Mouse (Mus musculus) hindbrain, embryonic 10.5 days (tissue): ENCODE data around the gene Zbed6. TPM values are rescaled to one million over a fixed set of nuclear protein-coding genes. Genes with fewer than 3 reads are reported as not detected.
"Not testable (repeated sequence)": the region's sequence is repeated elsewhere in the genome, so short reads cannot be mapped to it uniquely, and the experiment has no call there.

ENCODE experiments used
- DNase-seq: peaks from one replicate; pipeline ENCODE4 v3.0.0-alpha.2; 2017; ENCODE audit warnings: low spot score
- H3K27ac ChIP-seq: fragments of 300-500 bp; sonication (generic); 2 replicates; pipeline ENCODE4 v1.5.1; 2016; ENCODE audit warnings: mild to moderate bottlenecking, moderate library complexity
- H3K27me3 ChIP-seq: fragments of 300-500 bp; sonication (generic); 2 replicates; pipeline ENCODE4 v1.6.1; 2016; ENCODE audit warnings: mild to moderate bottlenecking; ENCODE audit not compliant: poor library complexity, insufficient read depth, severe bottlenecking
- H3K36me3 ChIP-seq: fragments of 300-500 bp; sonication (generic); 2 replicates; pipeline ENCODE4 v1.6.1; 2016; ENCODE audit warnings: mild to moderate bottlenecking, moderate library complexity
- H3K4me1 ChIP-seq: fragments of 300-500 bp; sonication (generic); replicated peaks from 2 replicates; pipeline ENCODE4 v1.6.1; 2016; ENCODE audit warnings: mild to moderate bottlenecking
- H3K4me3 ChIP-seq: fragments of 300-500 bp; sonication (generic); 2 replicates; pipeline ENCODE4 v1.5.1; 2016; ENCODE audit warnings: mild to moderate bottlenecking, moderate library complexity
- H3K9me3 ChIP-seq: fragments of 300-500 bp; sonication (generic); 2 replicates; pipeline ENCODE4 v1.6.1; 2016; ENCODE audit warnings: mild to moderate bottlenecking, moderate library complexity
- WGBS: fragments of 180-500 bp; shearing (Covaris S2); methylation state at CpG from one replicate; pipeline ENCODE4 v1.1.7; 2016; 5-methylcytosine and 5-hydroxymethylcytosine counted together
- polyA plus RNA-seq: library from polyadenylated mRNA; unstranded; fragments of >200 nt; fragmentation: Nextera tagmentation; extraction: Ambion mirVana; gene quantifications from 2 replicates; pipeline ENCODE4 v1.2.1, GENCODE M21; 2016

The Zbed6 gene
- not detected in 2 replicates for polyA plus RNA-seq

DNA sequence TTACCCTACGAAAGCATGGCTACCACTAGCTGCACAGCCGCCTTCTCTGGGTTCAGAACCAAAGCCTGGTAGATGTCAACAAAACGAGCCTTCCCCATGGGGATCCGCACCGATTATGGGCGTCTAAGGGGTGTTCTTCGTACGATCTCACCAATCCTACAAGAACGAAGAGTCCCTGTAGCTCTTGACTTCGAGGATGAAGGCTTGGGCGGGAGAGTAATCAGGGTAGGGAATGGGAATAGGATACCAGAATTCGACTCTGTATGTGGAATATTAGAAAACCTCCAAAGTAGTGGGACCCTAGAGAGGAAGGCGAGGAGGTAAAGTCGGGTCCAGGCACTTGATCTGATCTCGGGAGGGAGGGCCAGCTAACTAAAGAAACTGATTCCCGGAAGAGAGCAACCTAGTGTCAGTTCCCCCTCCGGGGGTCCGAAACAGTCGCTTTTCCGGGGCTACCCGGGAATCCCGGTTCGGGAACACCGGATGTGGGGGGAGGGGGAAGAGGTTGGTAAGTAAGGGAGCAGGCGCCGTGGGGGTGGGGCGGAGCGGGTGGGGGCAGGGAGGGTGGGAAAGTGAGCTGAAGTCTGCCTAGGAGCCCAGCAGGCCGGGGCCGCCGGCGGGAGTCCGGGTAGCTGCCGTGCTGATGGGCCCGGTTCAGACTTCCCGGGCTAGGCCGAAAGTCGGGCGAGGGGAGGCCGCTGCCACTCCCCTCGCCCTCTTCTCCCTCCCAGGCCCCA, at the start of gene Zbed6:
TSS of gene Zbed6 (minus strand) at position 420 of the 737 bp plus-strand sequence.
- Histone ChIP-seq H3K27me3 (no peaks in the 10 kb centered on the region), H3K9me3 (no peaks in the 10 kb centered on the region), H3K4me3 (peak within 1 kb of the TSS; percentile 90), H3K27ac (peak within 1 kb of the TSS; percentile 97), H3K36me3 (peaks cover 40% of the 10 kb centered on the region), H3K4me1 (peaks cover 37% of the 10 kb centered on the region)
- DNase-seq, result peak; percentile 82
- 2% methylated on average over 41 of the region's 41 CpGs for WGBS

DNA sequence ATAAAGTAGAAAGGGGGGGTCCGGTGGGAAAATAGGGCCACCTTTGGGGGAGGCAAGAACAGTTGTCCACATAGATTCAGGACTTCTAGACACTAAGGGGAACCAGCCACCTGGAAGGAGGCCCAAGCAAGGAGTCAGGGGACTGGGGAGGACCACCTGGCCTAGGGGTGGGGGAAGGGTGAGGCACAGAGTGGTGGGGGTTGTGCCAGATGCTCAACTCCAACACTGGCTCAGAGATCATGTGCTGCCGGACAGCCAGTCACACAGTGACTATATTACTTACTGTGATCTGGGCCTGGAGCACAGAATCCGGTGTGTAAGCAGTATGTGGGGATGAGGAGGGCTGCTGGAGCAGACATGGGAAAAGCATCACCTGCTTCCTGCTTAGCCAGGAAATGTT, 48.6 kb upstream of the Zbed6 start:
- no peak for DNase-seq
- WGBS, result 80% methylated on average over 3 of the region's 3 CpGs
- peaks cover 38% of the 10 kb centered on the region for H3K4me1 ChIP-seq
- H3K27me3 ChIP-seq, result no peaks in the 10 kb centered on the region
- H3K36me3 ChIP-seq, result peaks cover 7% of the 10 kb centered on the region; the same call in 1 of the 2 replicates
- H3K4me3 ChIP-seq, result no peak overlapping the region
- H3K27ac ChIP-seq, result no peak overlapping the region
- H3K9me3 ChIP-seq, result no peaks in the 10 kb centered on the region

DNA sequence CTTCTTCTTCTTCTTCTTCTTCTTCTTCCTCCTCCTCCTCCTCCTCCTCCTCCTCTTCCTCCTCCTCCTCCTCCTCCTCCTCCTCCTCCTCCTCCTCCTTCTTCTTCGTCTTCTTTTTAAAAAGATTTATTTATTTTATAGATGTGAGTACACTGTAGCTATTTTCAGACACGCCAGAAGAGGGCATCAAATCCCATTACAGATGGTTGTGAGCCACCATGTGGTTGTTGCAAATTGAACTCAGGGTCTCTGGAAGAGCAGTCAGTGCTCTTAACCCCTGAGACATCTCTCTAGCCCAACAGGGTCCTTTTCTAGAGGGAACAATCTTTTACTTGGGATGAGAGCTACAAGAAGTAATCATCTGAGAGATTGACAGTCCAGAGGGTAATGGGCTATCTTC, 41.1 kb upstream of the Zbed6 start:
- H3K36me3 ChIP-seq, H3K9me3 ChIP-seq, H3K27ac ChIP-seq, H3K4me1 ChIP-seq, H3K27me3 ChIP-seq, DNase-seq, H3K4me3 ChIP-seq: not testable (repeated sequence)
- WGBS, result 19% methylated on average over 1 of the region's 2 CpGs

DNA sequence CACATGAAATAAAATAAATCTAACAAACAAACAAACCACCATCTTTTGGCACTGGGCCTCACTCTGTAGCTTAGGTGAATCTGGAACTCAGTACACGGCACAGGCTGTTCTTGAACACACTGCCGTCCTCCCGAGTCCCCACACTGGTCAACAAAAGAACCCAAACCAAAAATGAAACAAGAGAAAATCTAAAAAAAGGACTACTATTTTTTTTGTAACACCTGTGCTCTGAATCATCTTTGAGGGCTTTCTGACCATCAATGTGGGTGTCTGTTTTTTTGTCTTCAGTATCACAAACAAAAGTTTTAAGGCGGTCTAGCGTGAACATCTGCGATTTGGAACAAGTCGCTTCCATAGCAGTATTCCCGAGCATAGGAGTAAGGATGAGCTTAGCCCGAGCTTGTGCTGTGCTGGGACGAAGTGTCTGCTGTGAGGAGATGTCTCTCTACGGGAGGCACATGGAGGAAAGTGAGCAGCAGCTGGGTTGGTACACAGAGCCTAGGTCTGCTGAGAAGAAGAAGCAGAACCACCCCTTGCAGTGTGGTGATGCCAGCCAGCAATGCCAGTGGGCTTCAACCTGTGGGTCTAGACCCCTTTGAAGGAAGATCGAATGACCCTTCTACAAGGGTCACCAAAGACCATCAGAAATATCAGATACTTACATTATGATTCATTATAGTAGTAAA, 37.4 kb upstream of the Zbed6 start:
- WGBS, result 93% methylated on average over 12 of the region's 12 CpGs

DNA sequence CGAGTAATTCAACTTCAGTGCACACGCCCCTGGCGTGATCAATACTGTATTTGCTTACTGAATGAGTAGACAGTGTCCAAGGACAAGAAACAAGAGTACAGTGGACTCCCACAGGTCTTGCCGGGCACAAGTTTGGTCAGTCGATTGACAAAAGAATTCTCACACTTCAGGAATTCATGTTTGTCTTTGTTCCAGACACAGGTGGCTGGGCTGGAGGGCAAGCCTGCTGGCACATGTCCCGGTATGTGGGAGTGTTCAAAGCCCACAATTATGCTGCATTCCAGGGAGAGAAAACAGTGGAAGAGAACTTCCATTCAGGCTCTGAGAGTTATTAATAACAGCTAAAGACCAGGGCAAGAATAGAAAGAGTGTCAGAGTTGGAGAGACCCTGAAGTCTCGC, 35.2 kb upstream of the Zbed6 start:
- whole genome bisulfite sequencing, result 26% methylated on average over 7 of the region's 7 CpGs
- Histone ChIP-seq H3K4me3 (no peak overlapping the region), H3K36me3 (no peaks in the 10 kb centered on the region), H3K27me3 (no peaks in the 10 kb centered on the region), H3K4me1 (peaks cover 37% of the 10 kb centered on the region), H3K9me3 (no peaks in the 10 kb centered on the region), H3K27ac (peak overlapping the region; percentile 76)
- DNase-seq, result no peak

More for the DNA sequence above, 37.4 kb upstream of the Zbed6 start:
- Histone ChIP-seq H3K27ac (no peak overlapping the region), H3K36me3 (no peaks in the 10 kb centered on the region), H3K4me3 (no peak overlapping the region), H3K4me1 (peaks cover 33% of the 10 kb centered on the region), H3K9me3 (no peaks in the 10 kb centered on the region), H3K27me3 (no peaks in the 10 kb centered on the region)
- DNase-seq, result no peak

DNA sequence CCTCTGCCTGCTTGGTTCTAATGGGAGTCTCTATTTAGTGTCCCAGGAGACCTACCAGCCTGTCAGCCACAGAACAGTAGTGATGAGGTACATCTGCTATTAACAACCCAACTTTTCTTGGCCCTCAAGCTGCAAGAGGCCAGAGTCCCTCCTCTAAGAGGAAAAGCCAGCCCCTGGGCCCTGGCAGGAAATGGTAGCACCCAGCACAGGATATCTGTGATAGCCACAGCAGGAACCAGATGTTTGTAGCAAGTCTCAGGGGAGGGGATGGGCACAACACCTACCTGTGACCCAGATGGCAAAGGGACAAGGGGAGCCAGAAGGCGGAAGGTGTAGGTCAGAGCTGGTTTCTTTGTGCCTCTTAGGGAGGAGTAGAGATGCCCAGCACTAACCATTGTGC, 34.2 kb upstream of the Zbed6 start:
- WGBS, result 83% methylated on average over 1 of the region's 1 CpGs
- Histone ChIP-seq H3K4me3 (no peak overlapping the region), H3K4me1 (peaks cover 41% of the 10 kb centered on the region), H3K27me3 (no peaks in the 10 kb centered on the region), H3K36me3 (no peaks in the 10 kb centered on the region), H3K27ac (peak overlapping the region; percentile 76), H3K9me3 (no peaks in the 10 kb centered on the region)
- DNase-seq, result no peak

DNA sequence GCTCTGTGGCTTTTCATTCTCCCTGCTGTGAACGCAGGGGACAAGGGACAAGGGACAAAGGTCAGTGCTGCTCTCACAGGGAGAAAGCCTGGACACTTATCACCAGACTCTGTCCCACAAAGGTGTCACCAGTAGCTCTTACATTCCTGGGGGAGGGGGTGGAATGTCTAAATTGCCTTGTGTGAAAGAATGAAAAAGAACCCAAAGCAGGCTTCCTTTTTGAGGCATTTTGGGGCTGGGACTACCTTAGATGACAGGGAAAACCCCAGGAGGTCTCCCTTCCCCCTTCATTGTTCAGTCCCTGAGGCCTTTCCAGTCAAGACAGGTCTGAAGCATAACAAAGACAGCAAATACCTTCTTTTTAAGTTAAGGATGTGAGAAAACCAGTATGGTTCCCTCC, 33.6 kb upstream of the Zbed6 start:
- peak overlapping the region; percentile 76 for H3K27ac ChIP-seq

DNA sequence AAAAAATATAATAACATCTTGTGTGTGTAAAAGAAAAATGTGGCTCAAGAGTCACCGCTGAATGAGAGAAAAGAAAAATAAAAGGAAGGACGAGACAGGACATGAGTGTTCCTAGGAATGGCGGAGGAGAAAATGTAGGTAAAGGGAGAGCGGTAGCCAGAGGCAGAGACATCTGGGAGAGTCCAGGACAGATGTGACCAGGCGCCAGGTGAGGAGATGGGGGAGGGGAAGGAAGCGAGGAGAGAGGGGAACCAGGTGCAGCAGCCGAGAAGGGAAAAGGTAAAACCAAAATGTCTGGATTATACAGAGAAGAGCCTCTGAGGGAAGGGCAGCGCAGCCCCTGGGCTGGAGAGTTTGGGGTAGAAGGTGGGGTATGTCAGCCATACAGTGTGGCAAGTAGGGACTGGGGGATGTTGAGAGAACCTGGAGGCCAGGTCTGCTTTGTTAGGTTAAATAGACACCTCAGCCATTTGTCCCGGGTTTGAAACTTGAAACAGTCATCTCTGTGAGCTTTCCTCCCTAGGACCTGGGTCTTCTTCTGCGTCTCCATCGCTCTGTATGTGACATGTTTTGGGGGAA, 32.9 kb upstream of the Zbed6 start:
- Histone ChIP-seq H3K4me3 (no peak overlapping the region), H3K27ac (peak overlapping the region; percentile 76; the same call in 1 of the 2 replicates), H3K36me3 (no peaks in the 10 kb centered on the region), H3K9me3 (no peaks in the 10 kb centered on the region), H3K27me3 (no peaks in the 10 kb centered on the region), H3K4me1 (peaks cover 46% of the 10 kb centered on the region)
- 67% methylated on average over 11 of the region's 11 CpGs for WGBS
- DNase-seq, result no peak

More for the DNA sequence above, 33.6 kb upstream of the Zbed6 start:
- Histone ChIP-seq H3K36me3 (no peaks in the 10 kb centered on the region), H3K4me3 (no peak overlapping the region), H3K9me3 (no peaks in the 10 kb centered on the region), H3K27me3 (no peaks in the 10 kb centered on the region), H3K4me1 (peaks cover 45% of the 10 kb centered on the region)
- 3% methylated on average over 1 of the region's 1 CpGs for WGBS
- DNase-seq, result no peak

DNA sequence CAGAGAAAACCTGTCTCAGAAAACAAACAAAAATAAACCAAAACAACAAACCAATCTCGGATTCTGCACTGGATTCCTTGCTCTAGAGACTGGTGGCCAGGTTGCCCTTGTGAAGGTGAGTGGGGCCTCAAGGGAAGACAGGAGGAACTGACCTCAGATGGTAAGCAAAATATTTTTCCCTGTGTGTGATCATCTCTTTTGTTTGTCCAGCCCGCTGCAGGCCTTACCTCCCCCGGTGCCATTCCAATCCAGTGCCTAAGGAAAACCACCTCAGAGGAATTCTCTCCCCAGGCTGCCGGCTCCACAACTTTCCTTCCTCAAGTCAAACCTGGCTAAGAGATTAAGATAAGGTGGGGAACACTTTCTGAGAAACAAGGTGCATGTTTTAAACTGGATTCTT, 31.5 kb upstream of the Zbed6 start:
- Histone ChIP-seq H3K27ac (no peak overlapping the region), H3K36me3 (no peaks in the 10 kb centered on the region), H3K27me3 (no peaks in the 10 kb centered on the region), H3K4me3 (no peak overlapping the region), H3K9me3 (no peaks in the 10 kb centered on the region), H3K4me1 (peaks cover 50% of the 10 kb centered on the region)
- 32% methylated on average over 4 of the region's 4 CpGs for WGBS
- no peak for DNase-seq

DNA sequence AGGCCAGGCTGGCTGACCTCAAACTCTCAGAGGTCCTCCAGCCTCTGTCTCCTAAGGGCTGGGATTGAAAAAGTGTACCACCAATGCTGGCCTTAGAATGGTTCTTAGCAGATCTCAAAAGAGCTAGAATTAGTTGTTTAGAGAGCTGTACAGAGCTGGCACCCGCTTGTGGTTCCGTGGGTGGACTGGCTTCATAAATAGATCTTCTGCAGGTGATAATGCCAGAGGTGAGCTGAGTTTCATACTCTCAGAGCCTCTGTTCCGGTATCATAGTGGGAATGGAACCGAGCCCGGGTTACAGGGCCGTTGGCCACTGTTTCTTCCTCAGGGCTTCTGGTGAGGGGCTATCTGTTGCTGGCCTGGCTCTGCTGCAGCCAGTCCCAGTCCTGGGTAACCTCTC, 30.4 kb upstream of the Zbed6 start:
- H3K27me3 ChIP-seq, result no peaks in the 10 kb centered on the region
- no peaks in the 10 kb centered on the region for H3K9me3 ChIP-seq
- WGBS, result 94% methylated on average over 6 of the region's 6 CpGs
- H3K4me1 ChIP-seq, result peaks cover 43% of the 10 kb centered on the region
- H3K36me3 ChIP-seq, result no peaks in the 10 kb centered on the region
- no peak for DNase-seq
- H3K27ac ChIP-seq, result no peak overlapping the region
- H3K4me3 ChIP-seq, result no peak overlapping the region

DNA sequence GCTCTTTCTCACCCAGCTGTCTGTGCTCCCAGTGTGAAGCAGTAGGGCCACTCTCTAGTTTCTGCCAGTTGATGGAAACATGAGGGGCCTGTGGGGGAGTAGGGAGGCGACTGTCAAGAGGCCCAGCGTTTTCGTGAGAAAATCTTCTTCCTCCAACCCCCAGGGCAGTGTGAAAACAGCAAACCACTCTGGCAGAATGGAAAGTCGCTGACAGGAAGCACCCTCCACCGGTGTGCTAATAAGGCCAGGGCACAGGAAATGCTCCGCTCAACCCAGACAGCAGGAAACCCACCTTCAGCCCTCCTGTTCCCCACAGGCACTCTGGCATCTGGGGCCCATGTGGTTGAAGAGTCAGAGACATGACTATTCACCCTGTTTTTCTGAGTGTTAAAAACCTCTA, 29.2 kb upstream of the Zbed6 start, which contains the start of gene Lax1:
TSS of gene Lax1 (minus strand) at position 212 of the 400 bp plus-strand sequence.
- Histone ChIP-seq H3K27ac (no peak within 1 kb of the TSS), H3K27me3 (no peaks in the 10 kb centered on the region), H3K36me3 (no peaks in the 10 kb centered on the region), H3K4me1 (peaks cover 31% of the 10 kb centered on the region), H3K9me3 (no peaks in the 10 kb centered on the region), H3K4me3 (no peak within 1 kb of the TSS)
- no peak for DNase-seq
- WGBS, result 47% methylated on average over 6 of the region's 6 CpGs

DNA sequence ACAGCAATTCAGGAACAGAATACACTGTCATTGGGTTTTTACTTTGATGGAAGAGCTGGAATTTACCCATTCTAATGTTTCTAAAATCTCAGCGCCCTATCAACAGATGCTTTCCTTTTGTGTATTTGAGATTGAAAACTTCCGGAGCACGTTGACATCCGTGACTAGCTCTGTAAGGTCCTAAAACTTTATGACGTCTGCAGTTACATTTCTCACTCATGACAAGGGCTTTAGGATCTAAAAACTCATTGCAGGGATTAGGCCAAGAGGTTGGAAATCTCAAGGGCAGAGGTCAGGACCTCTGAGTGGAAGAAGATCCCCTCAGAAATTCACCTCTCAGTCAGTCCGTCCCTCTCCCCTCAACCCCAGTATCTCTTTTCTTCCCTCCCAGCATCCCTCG, 27.6 kb upstream of the Zbed6 start:
- no peak overlapping the region for H3K27ac ChIP-seq
- H3K4me1 ChIP-seq, result peaks cover 17% of the 10 kb centered on the region
- H3K9me3 ChIP-seq, result no peaks in the 10 kb centered on the region
- DNase-seq, result no peak
- no peak overlapping the region for H3K4me3 ChIP-seq
- no peaks in the 10 kb centered on the region for H3K36me3 ChIP-seq
- no peaks in the 10 kb centered on the region for H3K27me3 ChIP-seq
- 76% methylated on average over 7 of the region's 7 CpGs for WGBS
